Mouse (Mus musculus): ENCODE measurements around the gene Slc38a9. TPM values are rescaled to one million over a fixed set of nuclear protein-coding genes. Genes with fewer than 3 reads are reported as not detected.

The Slc38a9 gene
- polyA plus RNA-seq, 1 experiment from 2014 or later = 30.8 TPM

- no peaks in the 10 kb centered on the region for H3K4me1 ChIP-seq
- H3K9ac ChIP-seq = no peak overlapping the region
- H3K27me3 ChIP-seq (replicated peaks) = no peaks in the 10 kb centered on the region
- H3K4me2 ChIP-seq = no peak overlapping the region
- H3K9me3 ChIP-seq = no peaks in the 10 kb centered on the region; the same call in none of the 2 replicates
- 83% methylated on average over 10 of the region's 10 CpGs for WGBS
- no peak overlapping the region for H3K4me3 ChIP-seq
- H3K36me3 ChIP-seq (replicated peaks) = no peaks in the 10 kb centered on the region
- no peak for ATAC-seq (replicated peaks)
- no peak overlapping the region for H3K27ac ChIP-seq
These were observed 103.1 kb downstream of the Slc38a9 start for GRCm38 (mm10) chr13:112763531-112764091.

- no peak for ATAC-seq (replicated peaks)
- no peak overlapping the region for H3K4me2 ChIP-seq
- H3K4me1 ChIP-seq = no peaks in the 10 kb centered on the region
- 87% methylated on average over 5 of the region's 5 CpGs for WGBS
- no peak overlapping the region for H3K9ac ChIP-seq
- H3K4me3 ChIP-seq = no peak overlapping the region
- H3K36me3 ChIP-seq (replicated peaks) = no peaks in the 10 kb centered on the region
- no peak overlapping the region for H3K27ac ChIP-seq
- H3K27me3 ChIP-seq (replicated peaks) = no peaks in the 10 kb centered on the region
- no peaks in the 10 kb centered on the region; the same call in none of the 2 replicates for H3K9me3 ChIP-seq
These were observed 104.0 kb downstream of the Slc38a9 start for GRCm38 (mm10) chr13:112764556-112764955.

GRCm38 (mm10) chr13:112765654-112766053 is 105.1 kb downstream of the Slc38a9 start:
- no peaks in the 10 kb centered on the region; the same call in none of the 2 replicates for H3K9me3 ChIP-seq
- WGBS = 90% methylated on average over 3 of the region's 3 CpGs

GRCm38 (mm10) chr13:112770528-112771328 is 110.2 kb downstream of the Slc38a9 start:
- H3K27me3 ChIP-seq (replicated peaks) = no peaks in the 10 kb centered on the region
- H3K9me3 ChIP-seq = no peaks in the 10 kb centered on the region; the same call in none of the 2 replicates
- 30% methylated on average over 11 of the region's 11 CpGs for WGBS
- no peak overlapping the region for H3K9ac ChIP-seq
- peak; percentile 30; the same call in 1 of the 2 replicates for ATAC-seq (replicated peaks)
- H3K4me1 ChIP-seq = no peaks in the 10 kb centered on the region
- no peak overlapping the region for H3K27ac ChIP-seq
- H3K4me3 ChIP-seq = no peak overlapping the region
- H3K4me2 ChIP-seq = no peak overlapping the region
- no peaks in the 10 kb centered on the region for H3K36me3 ChIP-seq (replicated peaks)

More at GRCm38 (mm10) chr13:112765654-112766053, 105.1 kb downstream of the Slc38a9 start:
- no peaks in the 10 kb centered on the region for H3K27me3 ChIP-seq (replicated peaks)
- no peak overlapping the region for H3K9ac ChIP-seq
- H3K36me3 ChIP-seq (replicated peaks) = no peaks in the 10 kb centered on the region
- H3K4me1 ChIP-seq = no peaks in the 10 kb centered on the region
- no peak for ATAC-seq (replicated peaks)
- no peak overlapping the region for H3K4me3 ChIP-seq
- no peak overlapping the region for H3K4me2 ChIP-seq
- no peak overlapping the region for H3K27ac ChIP-seq

- no peak overlapping the region for H3K4me2 ChIP-seq
These were observed 111.1 kb downstream of the Slc38a9 start for GRCm38 (mm10) chr13:112771447-112772208.

GRCm38 (mm10) chr13:112772252-112772651 is 111.7 kb downstream of the Slc38a9 start:
- H3K9ac ChIP-seq = no peak overlapping the region
- 51% methylated on average over 11 of the region's 11 CpGs for WGBS
- no peak for ATAC-seq (replicated peaks)
- H3K27ac ChIP-seq = no peak overlapping the region
- H3K27me3 ChIP-seq (replicated peaks) = no peaks in the 10 kb centered on the region
- no peaks in the 10 kb centered on the region; the same call in 1 of the 2 replicates for H3K9me3 ChIP-seq
- H3K4me3 ChIP-seq = no peak overlapping the region
- no peaks in the 10 kb centered on the region for H3K36me3 ChIP-seq (replicated peaks)
- H3K4me2 ChIP-seq = no peak overlapping the region
- no peaks in the 10 kb centered on the region for H3K4me1 ChIP-seq

More at GRCm38 (mm10) chr13:112771447-112772208, 111.1 kb downstream of the Slc38a9 start:
- no peak overlapping the region for H3K9ac ChIP-seq
- H3K36me3 ChIP-seq (replicated peaks) = no peaks in the 10 kb centered on the region
- no peak for ATAC-seq (replicated peaks)
- no peaks in the 10 kb centered on the region; the same call in 1 of the 2 replicates for H3K9me3 ChIP-seq
- no peak overlapping the region for H3K27ac ChIP-seq
- 48% methylated on average over 15 of the region's 15 CpGs for WGBS
- H3K4me3 ChIP-seq = no peak overlapping the region
- H3K27me3 ChIP-seq (replicated peaks) = no peaks in the 10 kb centered on the region
- H3K4me1 ChIP-seq = no peaks in the 10 kb centered on the region

- WGBS = 81% methylated on average over 14 of the region's 14 CpGs
- Histone ChIP-seq H3K27ac (no peak overlapping the region), H3K9me3 (no peaks in the 10 kb centered on the region), H3K4me1 (no peaks in the 10 kb centered on the region), H3K27me3 (replicated peaks) (no peaks in the 10 kb centered on the region), H3K4me2 (no peak overlapping the region), H3K36me3 (replicated peaks) (no peaks in the 10 kb centered on the region), H3K9ac (no peak overlapping the region), H3K4me3 (no peak overlapping the region)
- no peak for ATAC-seq (replicated peaks)
These were observed 112.3 kb downstream of the Slc38a9 start for GRCm38 (mm10) chr13:112772861-112773260.

GRCm38 (mm10) chr13:112773991-112774675 is 113.6 kb downstream of the Slc38a9 start:
- WGBS = 93% methylated on average over 3 of the region's 3 CpGs
- no peak for ATAC-seq (replicated peaks)
- H3K27ac ChIP-seq = no peak overlapping the region
- no peaks in the 10 kb centered on the region for H3K4me1 ChIP-seq
- no peak overlapping the region for H3K9ac ChIP-seq
- no peaks in the 10 kb centered on the region for H3K27me3 ChIP-seq (replicated peaks)
- H3K36me3 ChIP-seq (replicated peaks) = no peaks in the 10 kb centered on the region
- no peak overlapping the region for H3K4me2 ChIP-seq
- no peak overlapping the region for H3K4me3 ChIP-seq
- H3K9me3 ChIP-seq = no peaks in the 10 kb centered on the region

GRCm38 (mm10) chr13:112775856-112776255 is 115.3 kb downstream of the Slc38a9 start:
- no peak overlapping the region for H3K4me3 ChIP-seq
- no peaks in the 10 kb centered on the region for H3K36me3 ChIP-seq (replicated peaks)
- H3K27me3 ChIP-seq (replicated peaks) = no peaks in the 10 kb centered on the region
- H3K4me1 ChIP-seq = no peaks in the 10 kb centered on the region
- no peaks in the 10 kb centered on the region for H3K9me3 ChIP-seq
- WGBS = 91% methylated on average over 10 of the region's 10 CpGs
- H3K4me2 ChIP-seq = no peak overlapping the region
- H3K27ac ChIP-seq = no peak overlapping the region
- no peak overlapping the region for H3K9ac ChIP-seq
- no peak for ATAC-seq (replicated peaks)

- Histone ChIP-seq H3K4me2 (no peak overlapping the region), H3K36me3 (replicated peaks) (no peaks in the 10 kb centered on the region), H3K27ac (no peak overlapping the region), H3K4me1 (no peaks in the 10 kb centered on the region), H3K4me3 (no peak overlapping the region), H3K9me3 (no peaks in the 10 kb centered on the region), H3K27me3 (replicated peaks) (no peaks in the 10 kb centered on the region), H3K9ac (no peak overlapping the region)
- 90% methylated on average over 5 of the region's 5 CpGs for WGBS
- no peak for ATAC-seq (replicated peaks)
These were observed 117.9 kb downstream of the Slc38a9 start for GRCm38 (mm10) chr13:112778407-112778806.

GRCm38 (mm10) chr13:112785305-112785704 is 124.8 kb downstream of the Slc38a9 start:
- no peaks in the 10 kb centered on the region for H3K9me3 ChIP-seq
- 65% methylated on average over 7 of the region's 7 CpGs for WGBS
- no peak overlapping the region for H3K4me2 ChIP-seq
- no peaks in the 10 kb centered on the region for H3K4me1 ChIP-seq
- no peak overlapping the region for H3K9ac ChIP-seq
- H3K27me3 ChIP-seq (replicated peaks) = no peaks in the 10 kb centered on the region
- no peak overlapping the region for H3K27ac ChIP-seq
- H3K36me3 ChIP-seq (replicated peaks) = no peaks in the 10 kb centered on the region
- H3K4me3 ChIP-seq = no peak overlapping the region
- no peak for ATAC-seq (replicated peaks)

GRCm38 (mm10) chr13:112786142-112786541 is 125.6 kb downstream of the Slc38a9 start:
- H3K36me3 ChIP-seq (replicated peaks) = no peaks in the 10 kb centered on the region
- no peaks in the 10 kb centered on the region for H3K9me3 ChIP-seq
- no peak overlapping the region for H3K9ac ChIP-seq
- H3K4me2 ChIP-seq = no peak overlapping the region
- WGBS = 51% methylated on average over 3 of the region's 3 CpGs
- H3K4me3 ChIP-seq = no peak overlapping the region
- no peak overlapping the region for H3K27ac ChIP-seq
- H3K27me3 ChIP-seq (replicated peaks) = no peaks in the 10 kb centered on the region
- ATAC-seq (replicated peaks) = no peak
- H3K4me1 ChIP-seq = no peaks in the 10 kb centered on the region

Data from midbrain, embryonic 15.5 days (tissue).